Mouse (Mus musculus) spleen, embryonic (tissue): ENCODE measurements around the gene Mfsd11.

ENCODE experiments used
- CTCF ChIA-PET: fragments of 350-600 bp; sonication (Branson Sonifier 250); formaldehyde crosslinking; loops from one replicate; lab custom pipeline; 2022; lab: Charles Lee

Gene Mfsd11

GRCm38 (mm10) chr11:116920746-116921145 is 68.5 kb downstream of the Mfsd11 start:
- CTCF ChIA-PET: no interaction called here

GRCm38 (mm10) chr11:116922058-116922457 is 69.8 kb downstream of the Mfsd11 start:
- CTCF ChIA-PET: no interaction called here
